Mouse (Mus musculus) lung, postnatal 14 days (tissue): ENCODE data around the gene Dbt.

Experiments used
- DNase-seq: peaks from one replicate; pipeline ENCODE4 v3.0.0; 2021

Dbt gene

DNA sequence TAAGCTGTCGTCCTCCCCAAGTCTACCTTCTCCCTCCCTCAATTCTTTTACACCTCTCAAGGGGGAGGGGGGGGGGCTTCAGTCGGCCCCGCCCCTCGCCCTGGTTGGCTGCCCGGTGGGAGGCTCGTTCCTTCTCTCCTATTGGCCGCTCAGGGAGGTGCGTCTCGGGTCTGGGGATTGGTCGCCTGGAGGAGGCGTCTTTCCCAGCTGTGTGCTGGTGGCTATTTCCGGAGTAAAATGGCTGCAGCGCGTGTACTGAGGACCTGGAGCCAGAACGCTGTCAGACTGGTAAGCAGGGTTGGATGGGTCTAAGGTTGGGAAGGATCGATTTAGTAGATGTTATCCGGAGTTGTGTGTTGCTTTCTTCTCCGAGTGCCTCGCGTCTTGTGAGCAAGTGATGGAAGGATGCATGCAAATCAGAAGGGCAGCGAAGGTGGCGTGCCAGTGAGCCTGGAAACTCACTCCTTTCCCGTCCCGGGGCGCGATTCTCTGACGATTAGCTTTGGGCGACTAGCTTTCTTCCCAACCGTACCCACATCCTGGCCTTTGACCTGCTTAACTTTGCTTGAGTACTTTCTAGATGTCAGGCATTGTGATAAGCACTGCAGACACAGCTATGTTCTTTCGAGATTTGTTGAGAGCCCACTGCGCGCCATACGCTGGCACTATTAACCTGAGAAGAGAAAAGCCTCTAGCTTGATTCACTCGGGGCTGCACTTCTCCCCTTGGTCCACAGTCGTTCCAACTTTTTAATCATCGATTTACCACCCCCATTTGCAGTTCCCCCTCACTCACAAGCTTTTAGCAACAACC is at the start of gene Dbt:
TSS of gene Dbt (plus strand) at position 167 of the 813 bp plus-strand sequence.
- DNase-seq: peak; percentile 85

DNA sequence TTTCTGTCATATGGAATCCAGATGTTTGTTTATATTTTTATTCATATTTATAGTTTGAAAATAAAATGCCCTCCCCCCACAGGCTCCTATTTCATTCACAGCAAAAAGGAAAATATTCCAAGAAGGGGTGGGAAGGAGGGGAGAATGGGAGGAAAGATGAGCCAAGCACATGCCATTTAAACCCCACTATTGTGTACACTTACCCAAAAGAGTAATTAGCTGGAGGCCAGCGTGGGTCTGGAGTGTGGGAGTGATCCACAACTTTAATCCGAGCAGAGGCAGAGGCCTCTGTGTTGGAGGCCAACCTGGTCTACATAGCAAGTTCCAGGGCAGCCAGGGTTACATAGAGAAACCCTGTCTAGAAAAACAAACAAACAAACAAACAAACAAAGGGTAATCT is 48.6 kb upstream of the Dbt start:
- DNase-seq: no peak

DNA sequence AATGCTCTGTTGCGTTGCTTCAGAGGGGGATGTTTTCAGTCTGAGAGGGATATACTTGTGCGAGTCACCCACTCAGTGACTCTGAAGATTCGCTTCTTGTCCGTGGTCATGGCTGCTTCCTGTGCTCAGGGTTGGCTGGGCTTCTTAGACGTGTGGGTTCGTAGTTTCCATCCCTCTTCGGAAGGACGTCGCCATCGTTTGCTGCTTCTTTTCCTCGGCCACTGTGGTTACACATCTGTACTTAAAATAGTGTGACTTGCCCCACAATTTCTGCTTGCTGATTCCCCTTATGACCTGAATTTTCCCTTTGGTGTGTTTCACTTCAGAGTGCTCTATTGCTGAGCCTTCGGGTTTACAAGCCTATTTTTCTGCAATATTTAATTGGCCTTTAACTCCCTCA is 47.2 kb upstream of the Dbt start:
- DNase-seq: no peak

DNA sequence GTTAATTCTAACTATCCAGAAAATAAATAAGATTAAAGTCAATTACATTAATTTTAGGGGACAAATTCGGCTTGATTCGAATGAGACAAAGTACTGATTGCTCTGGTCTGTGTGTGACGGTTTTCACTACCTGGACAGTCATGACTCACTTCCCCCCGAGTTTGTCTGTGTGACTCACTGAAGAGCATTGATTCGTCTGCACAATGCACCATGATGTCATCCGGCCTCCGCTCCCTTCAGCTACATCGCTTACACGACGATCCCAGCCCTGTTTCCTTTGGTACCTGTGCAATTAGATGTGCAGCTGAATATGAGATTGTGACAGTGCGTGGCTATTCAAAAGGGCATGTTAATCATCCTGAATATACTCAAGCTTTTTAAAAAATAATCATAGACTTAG is 38.3 kb upstream of the Dbt start:
- no peak for DNase-seq

DNA sequence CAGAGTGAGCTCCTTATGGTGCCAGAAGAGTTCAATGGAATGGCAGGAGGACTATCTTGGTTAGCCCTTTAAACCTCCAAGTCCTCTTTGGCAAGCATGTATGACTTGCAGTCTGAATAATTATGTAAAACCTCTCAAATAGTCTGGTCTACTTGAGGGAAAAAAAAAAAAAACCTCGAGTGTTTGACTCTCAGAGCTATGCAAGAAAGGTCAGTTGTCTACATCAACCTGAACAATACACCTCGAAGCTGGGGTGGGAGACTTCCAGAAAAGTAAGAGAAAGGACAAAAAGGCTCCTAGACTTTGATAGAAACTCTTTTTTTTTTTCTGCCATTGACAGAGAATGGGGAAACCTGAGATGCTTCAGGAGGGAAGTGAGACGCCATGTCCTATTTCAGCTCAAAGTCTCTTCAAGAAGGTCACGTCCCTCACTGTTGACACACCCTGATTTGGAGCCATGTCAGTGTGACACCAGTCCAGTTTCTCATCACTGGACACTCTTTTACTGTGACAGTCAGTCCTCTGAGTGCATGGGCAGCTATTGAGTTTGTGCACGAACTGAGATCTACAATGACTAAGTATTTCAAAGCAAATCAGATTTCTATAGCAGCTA is 36.1 kb upstream of the Dbt start:
- DNase-seq: no peak

DNA sequence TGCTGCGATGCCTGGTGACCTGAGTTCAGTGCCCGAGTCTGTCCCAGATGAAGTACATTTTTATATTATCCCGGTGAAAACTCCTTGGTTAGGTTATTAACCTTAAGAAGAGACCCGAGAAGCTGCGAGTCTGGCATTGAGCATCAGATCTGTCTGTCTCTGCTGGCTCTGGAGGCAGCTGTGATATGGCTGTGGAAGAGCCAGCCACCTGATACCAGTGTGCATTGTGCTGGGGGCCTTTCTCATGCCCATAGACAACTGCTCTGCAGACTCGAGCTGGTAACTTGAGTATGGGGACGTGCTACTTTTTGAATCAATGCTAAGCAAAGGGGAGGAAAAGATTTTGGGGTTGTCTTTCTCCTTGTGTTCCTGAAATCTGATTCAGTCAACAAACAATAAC is 35.5 kb upstream of the Dbt start:
- DNase-seq: no peak

DNA sequence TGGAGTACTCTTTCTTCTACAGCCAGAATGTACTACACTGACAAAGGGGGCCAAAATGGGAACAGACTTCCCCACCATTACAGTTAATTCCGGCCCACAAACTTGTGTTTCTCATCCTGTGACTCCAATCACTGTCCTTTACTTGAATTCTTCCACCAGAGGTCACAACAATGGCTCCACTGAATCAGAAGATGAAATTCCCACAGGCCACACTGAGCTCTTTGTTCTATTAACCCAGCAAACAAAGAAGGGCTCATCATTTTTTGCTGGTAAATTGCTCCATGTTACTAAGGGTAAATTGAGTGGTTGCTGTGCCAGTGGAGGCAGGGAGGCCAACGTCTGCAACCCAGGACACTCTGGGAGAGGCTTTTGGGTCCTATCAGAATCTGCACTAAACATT is 32.8 kb upstream of the Dbt start:
- DNase-seq: no peak

DNA sequence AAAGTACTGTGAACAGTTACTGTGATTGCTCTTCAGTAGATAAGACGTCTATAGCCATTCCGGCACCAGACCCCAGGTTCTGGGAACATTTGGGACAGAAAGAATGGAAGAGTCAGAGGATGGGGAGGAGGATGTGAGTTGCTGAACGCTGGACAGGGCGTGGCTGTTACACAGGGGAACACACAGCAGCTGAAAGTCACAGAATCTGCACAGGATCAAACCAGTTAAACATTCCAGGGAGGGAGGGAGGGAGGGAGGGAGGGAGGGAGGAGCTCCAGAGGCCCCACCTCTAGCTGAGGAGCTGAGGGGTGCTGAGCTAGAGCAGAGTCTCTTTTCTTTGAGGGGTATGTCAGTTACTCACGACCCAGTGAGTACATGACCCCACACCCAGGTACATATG is 31.9 kb upstream of the Dbt start:
- DNase-seq: no peak

DNA sequence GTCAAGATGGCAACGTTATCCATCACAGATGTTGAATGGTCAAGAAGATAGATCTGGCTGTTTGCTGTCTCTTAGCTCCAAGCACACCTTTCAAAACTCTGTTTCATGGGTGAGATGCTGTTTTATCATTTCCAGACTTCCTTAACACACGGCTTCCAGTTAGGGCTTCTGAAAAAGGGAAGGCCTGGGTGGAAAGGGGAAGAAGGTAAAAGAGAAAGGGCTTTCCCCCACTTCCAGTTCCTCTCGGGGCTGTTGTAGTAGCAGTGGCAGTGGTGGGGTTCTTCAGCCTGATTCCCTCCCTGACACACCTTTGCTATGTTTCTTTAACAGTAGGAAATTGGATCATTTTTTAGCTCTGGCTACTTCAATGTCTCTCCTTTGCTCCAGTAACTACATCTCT is 30.1 kb upstream of the Dbt start:
- DNase-seq: no peak

DNA sequence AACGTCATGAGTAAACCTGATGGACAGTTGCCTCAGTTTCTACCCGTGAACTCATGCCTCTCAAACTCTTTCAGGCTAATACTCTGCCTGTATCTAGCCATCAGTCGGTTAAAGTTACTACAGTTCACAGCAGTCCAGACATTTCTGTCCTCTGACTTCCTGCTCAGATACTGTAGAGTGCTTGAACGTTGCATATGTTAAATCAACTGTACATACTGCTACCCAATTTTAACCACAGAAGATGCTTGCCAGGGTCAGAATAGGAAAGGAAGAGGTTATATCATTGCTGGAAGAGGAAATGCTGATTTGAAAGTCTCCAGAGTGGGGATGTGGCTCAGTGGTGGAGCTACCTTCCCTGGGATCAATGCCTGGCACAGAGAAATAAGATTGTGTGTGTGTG is 29.6 kb upstream of the Dbt start:
- no peak for DNase-seq

DNA sequence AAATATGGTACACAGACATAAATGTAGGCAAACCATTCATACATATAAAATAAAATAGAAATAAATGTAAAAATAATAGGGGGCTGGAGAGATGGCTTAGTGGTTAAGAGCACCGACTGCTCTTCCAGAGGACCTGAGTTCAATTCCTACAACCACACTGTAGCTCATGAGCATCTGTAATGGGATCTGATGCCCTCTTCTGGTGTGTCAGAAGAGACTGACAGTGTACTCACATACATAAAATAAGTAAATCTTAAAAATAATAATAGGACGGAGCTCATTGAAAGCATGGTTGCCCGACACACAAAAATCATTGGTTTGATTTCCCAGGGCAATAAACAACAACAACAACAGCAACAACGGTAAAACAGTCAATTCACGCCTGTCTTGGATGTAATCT is 21.9 kb upstream of the Dbt start:
- DNase-seq: no peak

DNA sequence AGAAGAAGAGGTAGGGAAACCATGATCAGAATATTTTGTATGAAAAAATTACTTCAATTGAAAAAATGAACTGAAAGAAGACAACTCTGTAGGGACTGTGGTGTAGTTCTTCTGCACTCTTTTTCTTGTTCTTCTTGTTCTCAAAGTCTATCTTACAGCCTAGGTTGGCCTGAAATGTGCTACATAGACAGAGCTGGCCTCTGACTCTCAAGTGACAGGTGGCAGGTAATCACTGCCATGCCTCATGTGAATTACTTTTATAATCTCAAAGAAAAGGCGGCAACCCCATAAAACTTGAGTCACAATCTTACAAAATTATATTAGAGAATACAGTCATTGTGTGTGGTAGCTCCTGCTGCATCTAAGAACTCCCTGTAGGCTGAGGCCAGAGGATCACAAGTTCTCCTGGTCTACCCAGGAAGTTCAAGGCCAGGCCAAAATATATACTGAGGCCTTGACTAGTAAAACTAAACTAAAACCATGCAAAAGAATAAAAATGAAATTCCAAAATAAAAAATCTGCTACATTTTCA is 20.9 kb upstream of the Dbt start:
- DNase-seq: no peak

DNA sequence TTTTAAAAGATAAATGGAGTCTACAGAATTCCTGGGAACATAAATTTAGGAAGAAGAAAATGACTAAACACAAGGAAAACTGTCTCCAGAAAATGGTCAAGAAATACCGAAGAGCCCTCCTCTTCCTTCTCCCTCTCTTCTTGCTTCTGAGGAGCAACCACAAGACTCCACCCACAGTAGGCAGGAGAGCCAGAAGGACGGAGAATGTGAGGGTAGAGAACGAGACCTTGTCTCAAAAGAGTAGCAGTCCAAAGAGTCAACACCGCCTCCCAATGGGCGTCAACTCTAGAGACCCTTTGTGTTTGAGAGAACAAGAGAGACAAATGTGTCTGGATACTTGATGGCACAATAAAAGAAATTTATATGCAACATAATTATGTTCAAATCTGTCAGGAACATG is 19.2 kb upstream of the Dbt start:
- DNase-seq: no peak

DNA sequence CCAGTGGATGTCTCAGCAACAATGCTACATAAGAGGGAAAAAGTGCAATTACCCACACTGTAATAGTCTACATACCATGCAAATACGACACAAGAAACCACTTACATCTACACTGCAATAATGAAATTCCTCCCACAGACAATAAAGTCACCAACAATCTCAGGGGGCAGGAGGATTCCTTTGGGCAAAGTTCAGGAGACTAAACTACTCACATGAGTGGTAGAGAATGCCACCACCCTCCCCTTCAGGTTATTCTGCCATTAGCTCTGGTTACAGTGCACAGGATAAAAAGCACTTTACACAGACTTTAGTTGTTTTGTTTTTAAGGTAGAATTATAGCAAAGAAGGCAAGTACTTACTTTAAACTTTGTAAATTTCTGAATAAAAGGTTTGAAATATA is 17.2 kb upstream of the Dbt start:
- DNase-seq: no peak

DNA sequence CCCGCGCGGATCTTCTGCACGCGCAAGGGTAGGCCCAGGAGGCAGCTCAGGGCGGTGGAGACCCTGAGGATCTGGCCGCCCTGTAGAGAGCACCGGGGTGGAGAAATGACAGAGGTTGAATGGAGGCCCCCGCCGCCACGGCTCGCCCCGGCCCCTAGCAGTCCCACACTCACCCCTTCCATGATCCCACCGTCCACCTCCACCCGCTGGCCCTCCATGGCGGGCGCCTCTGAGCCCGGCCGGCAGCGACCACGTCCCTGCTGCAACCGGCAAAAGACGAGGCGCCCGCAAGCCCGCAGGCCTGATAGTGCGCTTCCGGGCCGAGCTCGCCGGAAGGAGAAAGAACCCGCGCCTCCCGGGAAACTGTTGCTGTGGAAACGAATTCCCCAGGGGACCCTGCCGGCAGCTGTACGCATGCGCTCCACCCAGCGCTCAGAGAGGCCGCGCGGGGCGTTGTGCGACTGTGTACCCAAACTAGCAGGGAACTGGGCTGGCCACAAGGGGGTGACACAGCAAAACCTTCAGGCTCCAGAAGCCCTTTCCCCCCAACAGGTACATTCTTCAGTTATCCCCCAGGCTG is 5.0 kb upstream of the Dbt start, which contains the start of gene Rtca:
TSS of gene Rtca (minus strand) at position 437 of the 580 bp plus-strand sequence.
- DNase-seq: peak; percentile 97

DNA sequence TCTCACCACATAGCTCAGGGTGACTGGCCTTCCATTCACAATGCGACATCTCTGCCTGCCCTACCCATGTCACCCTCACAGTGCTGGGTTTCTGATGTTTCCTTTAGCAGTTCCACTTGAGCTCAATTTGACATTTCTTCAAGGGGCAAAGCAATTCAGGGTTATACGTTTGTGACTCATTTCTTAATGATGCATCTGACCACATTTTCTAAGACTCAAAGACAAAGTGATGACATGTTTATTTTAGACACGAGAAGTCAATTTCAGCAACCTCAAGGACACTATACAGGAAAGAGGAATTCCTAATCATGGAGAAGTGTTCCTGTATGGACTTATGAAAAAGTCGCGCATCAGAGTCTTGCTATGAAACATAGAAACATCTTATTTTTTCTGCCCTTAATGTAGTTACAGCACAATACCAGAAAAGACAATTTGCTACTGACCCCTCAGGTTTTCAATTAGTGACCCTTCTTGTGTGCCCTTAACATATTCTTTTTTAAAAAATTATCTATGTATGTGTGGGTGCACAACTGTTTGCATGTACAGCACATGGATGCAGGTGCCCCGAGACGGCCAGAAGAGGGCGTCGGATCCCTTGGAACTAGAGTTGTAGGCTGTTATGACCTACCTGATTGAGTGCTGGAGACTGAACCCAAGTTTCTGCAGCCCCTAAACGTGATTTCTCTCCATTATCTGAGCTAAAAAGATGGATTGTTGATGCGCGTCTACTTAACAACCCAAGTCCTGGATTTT is 543 bp upstream of the Dbt start:
- peak; percentile 22 for DNase-seq

DNA sequence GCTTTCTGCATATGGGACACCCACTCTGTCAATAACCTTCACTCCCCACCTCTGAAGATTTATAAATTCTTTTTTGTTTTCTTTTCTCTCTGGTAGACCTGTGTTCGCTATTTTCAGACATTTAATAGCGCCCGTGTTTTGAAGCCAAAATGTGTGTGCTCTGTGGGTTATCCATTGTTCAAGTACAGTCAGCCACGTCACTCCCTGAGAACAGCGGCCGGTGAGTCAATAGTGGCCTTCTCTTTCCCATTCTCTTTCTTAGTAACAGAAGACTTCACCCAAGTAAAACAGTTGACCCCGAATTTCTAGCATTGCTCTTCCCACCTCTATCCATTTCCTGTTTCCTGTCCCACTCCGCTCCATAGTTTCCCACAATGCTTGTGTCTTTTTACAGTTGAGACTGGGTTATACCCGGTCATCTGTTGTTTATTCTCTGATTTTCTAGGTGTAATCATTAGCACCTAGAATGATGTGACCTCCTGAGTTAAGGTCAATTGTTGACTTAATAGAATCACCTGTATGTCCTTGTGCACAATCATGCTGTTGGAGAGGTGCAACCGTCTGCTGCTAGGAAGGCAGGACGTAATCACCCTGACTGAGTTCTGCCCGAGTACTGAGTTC is 7.4 kb downstream of the Dbt start:
- no peak for DNase-seq

DNA sequence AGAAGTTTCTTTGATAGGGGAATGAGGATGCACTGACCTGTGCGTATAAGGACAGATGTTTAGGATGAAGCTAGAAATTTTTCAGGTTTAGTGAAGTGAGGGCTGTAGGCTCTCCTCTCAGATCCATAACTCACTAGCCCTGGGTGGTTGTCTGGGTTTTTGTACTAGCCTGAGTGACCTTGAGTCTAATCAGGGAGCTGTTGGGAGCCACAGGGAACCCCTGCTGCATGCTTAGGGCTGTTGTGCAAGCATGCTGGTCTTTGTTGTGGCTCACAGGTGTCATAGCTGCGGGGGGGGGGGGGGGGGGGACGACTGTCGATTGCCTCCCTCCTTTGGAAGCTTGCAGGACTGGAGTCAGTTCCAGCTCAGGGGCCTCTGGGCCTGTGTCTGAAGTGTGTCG is 16.9 kb downstream of the Dbt start:
- no peak for DNase-seq

DNA sequence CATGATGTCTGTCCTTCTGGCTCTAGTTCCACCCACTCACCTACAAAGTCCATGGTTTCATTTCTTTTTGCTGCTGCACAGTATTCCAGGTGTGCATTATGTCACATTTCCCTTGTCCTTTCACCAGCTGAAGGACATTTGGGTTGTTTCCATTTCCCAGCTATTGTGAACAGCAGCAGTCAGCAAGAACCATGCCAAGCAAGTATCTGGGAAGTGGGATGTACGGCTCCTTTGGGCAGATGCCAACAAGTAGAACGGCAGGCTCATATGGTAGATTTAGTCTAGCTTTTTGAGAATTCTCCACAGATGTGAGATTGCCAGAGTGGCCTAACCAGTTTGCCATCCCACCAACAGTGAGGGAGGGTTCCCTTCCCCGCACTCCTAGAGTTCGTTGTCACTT is 18.0 kb downstream of the Dbt start:
- DNase-seq: no peak

DNA sequence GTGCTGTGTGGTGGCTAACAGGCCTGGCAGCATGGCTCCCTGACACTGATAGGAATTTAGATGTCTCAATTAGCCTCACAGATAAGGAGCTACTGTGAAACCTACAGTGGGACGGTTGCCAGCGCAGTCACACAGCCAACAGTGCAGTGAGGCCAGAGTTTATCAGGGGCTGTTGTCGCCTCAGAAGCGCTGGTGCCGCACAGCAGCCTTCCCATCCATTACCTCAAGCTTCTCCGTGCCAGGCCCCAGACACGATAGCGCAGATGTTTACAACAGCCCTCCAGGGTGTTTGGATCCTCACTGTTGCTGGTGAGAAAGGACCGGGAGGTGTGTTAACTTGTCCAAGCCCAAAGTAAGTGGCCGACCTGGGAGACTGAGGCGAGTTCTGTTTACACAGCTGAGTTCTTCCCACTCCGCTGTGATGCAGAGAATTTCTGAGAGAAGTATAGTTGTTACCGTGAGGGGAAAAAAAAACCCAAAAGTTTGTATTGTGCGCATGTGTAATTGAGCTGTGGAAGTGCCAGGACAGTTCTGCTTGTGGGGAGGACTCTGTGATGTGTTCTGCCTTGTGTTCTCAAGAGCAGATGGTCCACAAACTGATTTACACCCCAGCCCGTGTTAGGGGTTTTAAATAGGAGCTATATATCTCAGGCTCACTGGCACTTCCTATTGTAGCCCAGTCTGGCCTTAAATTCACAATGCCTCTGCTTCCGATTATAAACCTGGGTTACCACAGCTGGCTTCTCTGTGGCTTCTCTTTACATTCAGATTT is 23.7 kb downstream of the Dbt start:
- no peak for DNase-seq

DNA sequence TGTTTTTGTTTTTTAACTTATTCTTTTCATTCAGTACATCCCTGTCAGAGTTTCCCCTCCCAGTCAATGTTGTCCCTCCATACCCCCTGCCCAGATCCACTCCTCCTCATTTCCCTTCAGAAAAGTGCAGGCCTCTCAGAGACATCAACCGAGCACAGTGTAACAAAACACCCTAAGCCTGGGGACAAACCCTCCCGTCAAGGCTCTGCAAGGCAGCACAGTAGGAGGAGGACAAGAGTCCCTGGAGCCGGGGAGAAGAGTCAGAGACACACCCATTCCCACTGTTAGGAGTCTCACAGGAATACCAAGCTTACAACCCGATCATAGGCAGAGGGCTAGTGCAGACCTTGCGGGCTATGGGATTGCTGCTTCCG is 24.3 kb downstream of the Dbt start:
- DNase-seq: no peak

DNA sequence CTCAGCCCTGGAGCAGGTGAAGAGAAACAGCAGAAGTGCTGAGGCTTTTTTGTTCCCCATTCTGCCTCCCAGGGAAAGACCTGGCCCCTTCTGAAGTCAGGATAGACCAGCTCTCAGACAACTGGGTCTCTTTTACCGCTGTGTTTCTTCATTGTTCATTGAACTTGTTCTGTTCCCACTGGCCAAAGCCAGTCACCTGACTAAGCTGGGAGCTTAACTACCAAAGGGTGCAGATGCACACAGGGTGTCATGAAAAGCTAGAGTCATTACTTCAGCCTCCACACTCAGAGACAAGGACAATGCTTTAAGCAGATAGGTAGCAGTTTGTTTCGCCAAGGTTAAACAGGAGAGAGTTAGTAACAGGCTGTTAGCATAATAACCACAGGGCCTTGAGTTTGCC is 29.2 kb downstream of the Dbt start:
- no peak for DNase-seq
